In the genomic region with DNA sequence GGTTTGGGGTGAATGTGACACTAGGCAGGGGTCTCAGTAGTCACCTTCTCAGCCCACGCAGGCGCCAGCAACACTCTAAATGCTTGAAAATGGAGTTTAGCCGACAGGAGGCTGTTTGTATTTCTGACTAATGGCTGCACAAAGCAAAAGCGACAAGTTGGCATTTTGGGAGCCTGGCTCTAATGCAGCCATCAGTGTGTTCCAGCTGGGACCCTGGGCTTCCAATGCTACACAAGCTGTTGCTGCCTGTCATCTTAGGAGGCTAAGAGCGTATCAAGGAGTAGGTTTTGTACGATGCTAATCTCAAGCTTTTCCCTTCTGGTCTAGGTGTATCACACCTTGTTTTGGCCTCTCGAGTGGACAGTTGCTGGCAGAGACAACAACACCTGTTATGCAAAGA, we compare ENCODE assay signal across 21 mouse cellular contexts. TPM values are rescaled to one million over a fixed set of nuclear protein-coding genes. Genes with fewer than 3 reads are reported as not detected.
DNase-seq lines count a peak whose midpoint lies in the region; ATAC-seq and TF ChIP-seq lines count a peak whose summit lies in the region.
"Had no signal": no experiment of that assay in that cellular context is flagged by ENCODE, and none has a peak within 500 bp of the region (broad histone marks: within the 10 kb centered on the region; RNA-seq: fewer than 3 reads in every experiment).

No protein-coding gene starts in this region.

- no peak for TF ChIP-seq CTCF in midbrain, postnatal 0 days (IDR thresholded peaks at IDR 0.05)

- 0 out of 2 replicates have a peak, but pooled peaks cover 5% of the 10 kb centered on the region for H3K27me3 ChIP-seq in heart, embryonic 10.5 days (ENCODE audit: insufficient read depth, poor library complexity, severe bottlenecking)
- no peaks in the 10 kb centered on the region for H3K27me3 ChIP-seq in midbrain, postnatal 0 days (ENCODE audit: insufficient read depth, low read length)
- no peaks in the 10 kb centered on the region for H3K27me3 ChIP-seq in midbrain, embryonic 10.5 days (ENCODE audit: low read depth, poor library complexity, severe bottlenecking)
- H3K27me3 ChIP-seq: midbrain, embryonic 12.5 days; stomach, embryonic 15.5 days had no signal

- DNase-seq in heart, embryonic 10.5 days (ENCODE audit: low spot score): peak; percentile 56
- no peak for DNase-seq in heart, postnatal 10 days
- peak; percentile 83 for DNase-seq in midbrain, postnatal 0 days (ENCODE audit: low spot score)
- DNase-seq in midbrain, embryonic 10.5 days (ENCODE audit: low spot score): no peak
- peak; percentile 24 to 27 for DNase-seq in cerebellum, postnatal 36 days
- DNase-seq in c-Kit-positive CD71-positive TER-119-positive erythroid progenitor cells, embryonic 14.5 days (ENCODE audit: low spot score): no peak
- DNase-seq: adrenal gland, adult 2 months; kidney, postnatal 25 days; liver; lung, adult 2 months; lung, postnatal 4 days; right cerebral cortex, adult 18-20 months had no signal

- 0 out of 2 replicates have a peak, but pooled peaks cover 4% of the 10 kb centered on the region for H3K36me3 ChIP-seq in heart, embryonic 10.5 days
- peaks cover 32% of the 10 kb centered on the region for H3K36me3 ChIP-seq in midbrain, postnatal 0 days (ENCODE audit: insufficient read depth, low read length)
- H3K36me3 ChIP-seq in midbrain, embryonic 10.5 days: peaks cover 13% of the 10 kb centered on the region
- H3K36me3 ChIP-seq: stomach, embryonic 15.5 days had no signal

- H3K4me1 ChIP-seq in heart, embryonic 10.5 days: no peaks in the 10 kb centered on the region
- no peaks in the 10 kb centered on the region for H3K4me1 ChIP-seq in midbrain, postnatal 0 days (ENCODE audit: insufficient read depth, low read length)
- H3K4me1 ChIP-seq in midbrain, embryonic 10.5 days: no peaks in the 10 kb centered on the region
- H3K4me1 ChIP-seq: midbrain, embryonic 12.5 days; stomach, embryonic 15.5 days had no signal

- no peaks in the 10 kb centered on the region for H3K9me3 ChIP-seq in heart, embryonic 10.5 days
- H3K9me3 ChIP-seq in midbrain, postnatal 0 days (ENCODE audit: low read length): no peaks in the 10 kb centered on the region
- no peaks in the 10 kb centered on the region for H3K9me3 ChIP-seq in midbrain, embryonic 10.5 days (replicated peaks)
- H3K9me3 ChIP-seq: G1E; midbrain, embryonic 12.5 days; stomach, embryonic 15.5 days had no signal

- intact Hi-C loops in heart, postnatal 10 days (cut with DNase I): loop anchor here (10.0 kb wide), 2 partner anchors 842 to 902 kb away; no protein-coding TSS in a partner anchor

- H3K9ac ChIP-seq in midbrain, postnatal 0 days (replicated peaks; ENCODE audit: low read length, poor library complexity, severe bottlenecking): no peak overlapping the region
- H3K9ac ChIP-seq: midbrain, embryonic 12.5 days; stomach, embryonic 15.5 days had no signal

- 82% methylated on average over 7 of the region's 7 CpGs for WGBS in heart, embryonic 10.5 days
- WGBS in midbrain, postnatal 0 days: 89% methylated on average over 7 of the region's 7 CpGs
- 89% methylated on average over 7 of the region's 7 CpGs for WGBS in midbrain, embryonic 10.5 days

- no peak overlapping the region for H3K4me2 ChIP-seq in midbrain, postnatal 0 days (ENCODE audit: low read depth, low read length, poor library complexity, severe bottlenecking)
- H3K4me2 ChIP-seq: midbrain, embryonic 12.5 days; stomach, embryonic 15.5 days had no signal

- H3K27ac ChIP-seq in heart, embryonic 10.5 days: no peak overlapping the region
- H3K27ac ChIP-seq in midbrain, postnatal 0 days (ENCODE audit: low read depth, low read length): no peak overlapping the region
- no peak overlapping the region for H3K27ac ChIP-seq in midbrain, embryonic 10.5 days (replicated peaks)
- H3K27ac ChIP-seq: midbrain, embryonic 12.5 days; stomach, embryonic 15.5 days had no signal

- ATAC-seq in midbrain, postnatal 0 days (ENCODE audit: low FRiP score): no peak
- no peak for ATAC-seq in monocyte, adult 5-6 weeks (replicated peaks; ENCODE audit: insufficient number of reproducible peaks, low FRiP score, low TSS enrichment, poor library complexity, severe bottlenecking)
- ATAC-seq: intestine, embryonic 16.5 days had no signal

- no peak overlapping the region for H3K4me3 ChIP-seq in heart, embryonic 10.5 days
- no peak overlapping the region for H3K4me3 ChIP-seq in midbrain, postnatal 0 days (ENCODE audit: low read depth, low read length)
- H3K4me3 ChIP-seq in midbrain, embryonic 10.5 days: no peak overlapping the region
- H3K4me3 ChIP-seq: erythroblast, embryonic 14.5 days; midbrain, embryonic 12.5 days; stomach, embryonic 15.5 days had no signal

RNA-seq across cellular contexts. Expression of gene Txnrd3, which starts 28.9 kb away (rescaled TPM):
- 8.7 and 10.3 TPM in 2 replicates for polyA plus RNA-seq in heart, embryonic 10.5 days (2016; fragmentation: Nextera tagmentation; extraction: Ambion mirVana)
- 10 to 100 TPM; 26.1 to 27.1 TPM for total RNA-seq in heart, postnatal 10 days (2021)
- total RNA-seq in midbrain, postnatal 0 days (2014; rRNA removed): 20.2 and 22.9 TPM in 2 replicates
- polyA plus RNA-seq in midbrain, postnatal 0 days (2015; fragmentation: Nextera tagmentation; extraction: Ambion mirVana): 22.6 and 24.7 TPM in 2 replicates
- polyA plus RNA-seq in midbrain, embryonic 10.5 days (2016; fragmentation: Nextera tagmentation; extraction: Ambion mirVana): 10.1 and 13.1 TPM in 2 replicates
- 2.6 to 6.7 TPM (median 3.6 TPM) in 3 replicates for total RNA-seq in monocyte, adult 5-6 weeks (2017)
- polyA plus RNA-seq: erythroblast, embryonic 14.5 days had no signal

RNA-seq across cellular contexts. Expression of gene Vmn1r40, which starts 34.7 kb away (rescaled TPM):
- polyA plus RNA-seq in heart, embryonic 10.5 days (2016; fragmentation: Nextera tagmentation; extraction: Ambion mirVana): not detected in 2 replicates
- not detected for total RNA-seq in heart, postnatal 10 days (2021)
- not detected in 2 replicates for total RNA-seq in midbrain, postnatal 0 days (2014; rRNA removed)
- polyA plus RNA-seq in midbrain, postnatal 0 days (2015; fragmentation: Nextera tagmentation; extraction: Ambion mirVana): not detected in 2 replicates
- polyA plus RNA-seq in midbrain, embryonic 10.5 days (2016; fragmentation: Nextera tagmentation; extraction: Ambion mirVana): not detected in 2 replicates
- total RNA-seq in monocyte, adult 5-6 weeks (2017): not detected in 3 replicates
- total RNA-seq: adrenal gland, adult 2 months; granulocyte monocyte progenitor cell, adult 5-6 weeks had no signal
- polyA plus RNA-seq: adrenal gland, adult 2 months; erythroblast, embryonic 14.5 days; G1E; heart, postnatal 0 days; intestine, embryonic 16.5 days; lung, adult 2 months; midbrain, embryonic 12.5 days; stomach, embryonic 15.5 days; thymus, postnatal 0 days had no signal

Comparison
In these comparisons a context has a peak if more than half of its experiments do, and no peak if none do; other contexts are left out.
1. DNase-seq: peak in heart, embryonic 10.5 days (single experiment), midbrain, postnatal 0 days (single experiment) and cerebellum, postnatal 36 days (2 of 2); none in heart, postnatal 10 days (0 of 2), midbrain, embryonic 10.5 days (single experiment) and c-Kit-positive CD71-positive TER-119-positive erythroid progenitor cells, embryonic 14.5 days (single experiment).